Mouse (Mus musculus) forebrain, embryonic 15.5 days (tissue): ENCODE results near the gene Crabp2. TPM values are rescaled to one million over a fixed set of nuclear protein-coding genes. Genes with fewer than 3 reads are reported as not detected.

Experiments used
- ATAC-seq: fragments of 200-750 bp; cut with Nextera tagmentation; replicated peaks from 2 replicates; pipeline ENCODE4 v1.8.0; 2017; ENCODE audit warnings: mild to moderate bottlenecking, moderate TSS enrichment, moderate library complexity
- H3K27ac ChIP-seq: fragments of 300-500 bp; sonication (generic); replicated peaks from 2 replicates; pipeline ENCODE4 v1.5.1; 2015; ENCODE audit warnings: mild to moderate bottlenecking, inconsistent platforms
- H3K27me3 ChIP-seq: fragments of 300-500 bp; sonication (generic); 2 replicates; pipeline ENCODE4 v1.6.1; 2015; ENCODE audit warnings: inconsistent platforms
- H3K36me3 ChIP-seq: fragments of 300-500 bp; sonication (generic); 2 replicates; pipeline ENCODE4 v1.6.1; 2015; ENCODE audit warnings: mild to moderate bottlenecking, inconsistent platforms
- H3K4me1 ChIP-seq: fragments of 300-500 bp; sonication (generic); 2 replicates; pipeline ENCODE4 v1.6.1; 2015; ENCODE audit warnings: inconsistent platforms
- H3K4me2 ChIP-seq: fragments of 300-500 bp; sonication (generic); replicated peaks from 2 replicates; pipeline ENCODE4 v1.6.1; 2015; ENCODE audit warnings: mild to moderate bottlenecking, inconsistent platforms
- H3K4me3 ChIP-seq: fragments of 300-500 bp; sonication (generic); 2 replicates; pipeline ENCODE4 v1.5.1; 2015; ENCODE audit warnings: mild to moderate bottlenecking, inconsistent platforms
- H3K9ac ChIP-seq: fragments of 300-500 bp; sonication (generic); replicated peaks from 2 replicates; pipeline ENCODE4 v1.6.1; 2015; ENCODE audit warnings: mild to moderate bottlenecking, inconsistent platforms
- H3K9me3 ChIP-seq: fragments of 300-500 bp; sonication (generic); 2 replicates; pipeline ENCODE4 v1.6.1; 2016; ENCODE audit warnings: inconsistent platforms
- WGBS: fragments of 180-500 bp; shearing (Covaris S2); methylation state at CpG from one replicate; pipeline ENCODE4 v1.1.7; 2015; ENCODE audit warnings: mixed read lengths; 5-methylcytosine and 5-hydroxymethylcytosine counted together
- polyA plus RNA-seq: library from polyadenylated mRNA; unstranded; fragments of >200 nt; fragmentation: Nextera tagmentation; extraction: Ambion mirVana; gene quantifications from 2 replicates; pipeline ENCODE4 v1.2.1, GENCODE M21; 2015

Gene Crabp2
- polyA plus RNA-seq, 1 experiment from 2014 or later, result 14.9 TPM

- no peak overlapping the region for H3K27ac ChIP-seq
- WGBS, result 3% methylated on average over 15 of the region's 15 CpGs
- peaks cover 79% of the 10 kb centered on the region for H3K27me3 ChIP-seq
- H3K9ac ChIP-seq, result no peak overlapping the region
- peak overlapping the region; percentile 41 for H3K4me3 ChIP-seq
- no peak for ATAC-seq
- peaks cover 45% of the 10 kb centered on the region for H3K4me1 ChIP-seq
- no peaks in the 10 kb centered on the region for H3K9me3 ChIP-seq
- H3K4me2 ChIP-seq, result peak overlapping the region; percentile 73
- H3K36me3 ChIP-seq, result no peaks in the 10 kb centered on the region
Measured at GRCm38 (mm10) chr3:87996401-87996800, 47.9 kb downstream of the Crabp2 start.

GRCm38 (mm10) chr3:87996971-87997614 lies 48.6 kb downstream of the Crabp2 start:
- no peak for ATAC-seq
- Histone ChIP-seq H3K27me3 (peaks cover 86% of the 10 kb centered on the region), H3K4me1 (peaks cover 51% of the 10 kb centered on the region), H3K36me3 (no peaks in the 10 kb centered on the region), H3K4me3 (peak overlapping the region; percentile 41), H3K9me3 (no peaks in the 10 kb centered on the region), H3K4me2 (peak overlapping the region; percentile 73), H3K27ac (no peak overlapping the region), H3K9ac (peak overlapping the region; percentile 52)
- WGBS, result 3% methylated on average over 49 of the region's 49 CpGs

- peak; percentile 45; the same call in 1 of the 2 replicates for ATAC-seq
- Histone ChIP-seq H3K4me2 (peak overlapping the region; percentile 71), H3K9me3 (no peaks in the 10 kb centered on the region), H3K9ac (peak overlapping the region; percentile 42; the same call in 1 of the 2 replicates), H3K27me3 (peaks cover 93% of the 10 kb centered on the region), H3K36me3 (no peaks in the 10 kb centered on the region), H3K27ac (no peak overlapping the region), H3K4me1 (peaks cover 58% of the 10 kb centered on the region), H3K4me3 (peak overlapping the region; percentile 41)
- 2% methylated on average over 7 of the region's 7 CpGs for WGBS
Measured at GRCm38 (mm10) chr3:87998747-87999146, 50.3 kb downstream of the Crabp2 start.

- peaks cover 87% of the 10 kb centered on the region for H3K27me3 ChIP-seq
- WGBS, result under 1% methylated on average over 38 of the region's 38 CpGs
- no peaks in the 10 kb centered on the region for H3K36me3 ChIP-seq
- peak overlapping the region; percentile 42 for H3K9ac ChIP-seq
- peak overlapping the region; percentile 65 for H3K27ac ChIP-seq
- H3K4me3 ChIP-seq, result peak overlapping the region; percentile 41
- H3K9me3 ChIP-seq, result no peaks in the 10 kb centered on the region
- peak overlapping the region; percentile 71 for H3K4me2 ChIP-seq
- peaks cover 58% of the 10 kb centered on the region for H3K4me1 ChIP-seq
- ATAC-seq, result no peak; the same call in 1 of the 2 replicates
Measured at GRCm38 (mm10) chr3:87999243-87999895, 50.9 kb downstream of the Crabp2 start.

- H3K4me1 ChIP-seq, result peaks cover 58% of the 10 kb centered on the region
- WGBS, result under 1% methylated on average over 39 of the region's 39 CpGs
- H3K9ac ChIP-seq, result peak within 1 kb of the TSS; percentile 42
- H3K27me3 ChIP-seq, result peaks cover 78% of the 10 kb centered on the region
- no peaks in the 10 kb centered on the region for H3K36me3 ChIP-seq
- H3K4me3 ChIP-seq, result peak within 1 kb of the TSS; percentile 41
- no peaks in the 10 kb centered on the region for H3K9me3 ChIP-seq
- peak within 1 kb of the TSS; percentile 71 for H3K4me2 ChIP-seq
- ATAC-seq, result no peak; the same call in 1 of the 2 replicates
- H3K27ac ChIP-seq, result peak within 1 kb of the TSS; percentile 65
Measured at GRCm38 (mm10) chr3:88000181-88000580, 51.7 kb downstream of the Crabp2 start, which contains the start of gene Bcan. TSS of gene Bcan (minus strand) at chr3:88000230.

- Histone ChIP-seq H3K36me3 (no peaks in the 10 kb centered on the region), H3K9ac (0 out of 2 replicates have a peak overlapping the region, but pooled peaks have one; percentile 42), H3K9me3 (no peaks in the 10 kb centered on the region), H3K27me3 (peaks cover 70% of the 10 kb centered on the region), H3K4me1 (peaks cover 58% of the 10 kb centered on the region), H3K4me3 (peak overlapping the region; percentile 41), H3K4me2 (peak overlapping the region; percentile 71), H3K27ac (no peak overlapping the region; the same call in 1 of the 2 replicates)
- 13% methylated on average over 11 of the region's 11 CpGs for WGBS
- ATAC-seq, result no peak
Measured at GRCm38 (mm10) chr3:88000816-88001595, 52.5 kb downstream of the Crabp2 start.

GRCm38 (mm10) chr3:88002291-88002976 lies 54.0 kb downstream of the Crabp2 start:
- Histone ChIP-seq H3K9ac (no peak overlapping the region), H3K4me1 (peaks cover 47% of the 10 kb centered on the region), H3K4me2 (peak overlapping the region; percentile 1; the same call in 1 of the 2 replicates), H3K36me3 (no peaks in the 10 kb centered on the region), H3K9me3 (no peaks in the 10 kb centered on the region), H3K27ac (peak overlapping the region; percentile 42), H3K27me3 (peaks cover 56% of the 10 kb centered on the region), H3K4me3 (no peak overlapping the region)
- 3% methylated on average over 17 of the region's 17 CpGs for WGBS
- peak; percentile 37 for ATAC-seq

Other genes with a start within 250 kb of the Crabp2 start
- gene Lrrc71, start 200.0 kb upstream of the Crabp2 start, polyA plus RNA-seq, result 0.61 and 1.2 TPM in 2 replicates
- 1.0 and 1.3 TPM in 2 replicates for gene Ntrk1, start 153.5 kb upstream of the Crabp2 start, polyA plus RNA-seq
- 0.41 and 0.52 TPM in 2 replicates for gene Insrr, start 151.7 kb upstream of the Crabp2 start, polyA plus RNA-seq
- 4.7 and 7.2 TPM in 2 replicates for gene Pear1, start 124.4 kb upstream of the Crabp2 start, polyA plus RNA-seq
- gene Sh2d2a, start 101.9 kb upstream of the Crabp2 start, polyA plus RNA-seq, result not detected in 2 replicates
- gene Prcc, start 63.1 kb upstream of the Crabp2 start, polyA plus RNA-seq, result 16.5 and 17.3 TPM in 2 replicates
- gene Hdgf, start 42.3 kb upstream of the Crabp2 start, polyA plus RNA-seq, result 226 and 235 TPM in 2 replicates
- 62.7 and 68.2 TPM in 2 replicates for gene Mrpl24, start 29.2 kb upstream of the Crabp2 start, polyA plus RNA-seq
- 49.7 and 50.0 TPM in 2 replicates for gene Isg20l2, start 18.4 kb upstream of the Crabp2 start, polyA plus RNA-seq
- gene Rrnad1, start 17.9 kb upstream of the Crabp2 start, polyA plus RNA-seq, result 20.1 and 20.2 TPM in 2 replicates
- 50.0 and 56.7 TPM in 2 replicates for gene Nes, start 22.4 kb downstream of the Crabp2 start, polyA plus RNA-seq
- gene Bcan, start 51.6 kb downstream of the Crabp2 start, polyA plus RNA-seq, result 26.6 and 27.2 TPM in 2 replicates
- gene Hapln2, start 78.9 kb downstream of the Crabp2 start, polyA plus RNA-seq, result 0.43 and 0.89 TPM in 2 replicates
- gene Gpatch4, start 94.4 kb downstream of the Crabp2 start, polyA plus RNA-seq, result 29.7 and 31.1 TPM in 2 replicates
- 167 and 170 TPM in 2 replicates for gene Naxe, start 109.8 kb downstream of the Crabp2 start, polyA plus RNA-seq
- not detected in 2 replicates for gene Ttc24, start 129.6 kb downstream of the Crabp2 start, polyA plus RNA-seq
- 7.1 and 8.9 TPM in 2 replicates for gene Iqgap3, start 133.3 kb downstream of the Crabp2 start, polyA plus RNA-seq
- gene Mef2d, start 193.7 kb downstream of the Crabp2 start, polyA plus RNA-seq, result 20.1 and 21.3 TPM in 2 replicates